Mouse (Mus musculus) heart, embryonic 10.5 days (tissue): ENCODE measurements around the gene Brd9. TPM values are rescaled to one million over a fixed set of nuclear protein-coding genes. Genes with fewer than 3 reads are reported as not detected.
"Not testable (repeated sequence)": the region's sequence is repeated elsewhere in the genome, so short reads cannot be mapped to it uniquely, and the experiment has no call there.

Experiments
- DNase-seq: peaks from one replicate; pipeline ENCODE4 v3.0.0-alpha.2; 2017; ENCODE audit warnings: low spot score
- H3K27ac ChIP-seq: fragments of 300-500 bp; sonication (generic); 2 replicates; pipeline ENCODE4 v1.5.1; 2016; ENCODE audit warnings: mild to moderate bottlenecking
- H3K27me3 ChIP-seq: fragments of 300-500 bp; sonication (generic); 2 replicates; pipeline ENCODE4 v1.6.1; 2016; ENCODE audit warnings: mild to moderate bottlenecking; ENCODE audit not compliant: poor library complexity, insufficient read depth, severe bottlenecking
- H3K36me3 ChIP-seq: fragments of 300-500 bp; sonication (generic); 2 replicates; pipeline ENCODE4 v1.6.1; 2016; ENCODE audit warnings: mild to moderate bottlenecking, moderate library complexity
- H3K4me1 ChIP-seq: fragments of 300-500 bp; sonication (generic); 2 replicates; pipeline ENCODE4 v1.6.1; 2016; ENCODE audit warnings: mild to moderate bottlenecking
- H3K4me3 ChIP-seq: fragments of 300-500 bp; sonication (generic); 2 replicates; pipeline ENCODE4 v1.5.1; 2016; ENCODE audit warnings: mild to moderate bottlenecking, moderate library complexity
- H3K9me3 ChIP-seq: fragments of 300-500 bp; sonication (generic); 2 replicates; pipeline ENCODE4 v1.6.1; 2016; ENCODE audit warnings: mild to moderate bottlenecking, moderate library complexity
- WGBS: fragments of 180-500 bp; shearing (Covaris S2); methylation state at CpG from one replicate; pipeline ENCODE4 v1.1.7; 2016; 5-methylcytosine and 5-hydroxymethylcytosine counted together
- microRNA-seq: library from miRNA; unstranded; fragments of <30 nt; microRNA quantifications from one replicate; pipeline ENCODE4, GENCODE M21; 2017
- polyA plus RNA-seq: library from polyadenylated mRNA; unstranded; fragments of >200 nt; fragmentation: Nextera tagmentation; extraction: Ambion mirVana; gene quantifications from 2 replicates; pipeline ENCODE4 v1.2.1, GENCODE M21; 2016

Gene Brd9
- polyA plus RNA-seq, 1 experiment from 2014 or later, result 38.4 TPM

GRCm38 (mm10) chr13:74000961-74001360 is 63.4 kb downstream of the Brd9 start:
- Histone ChIP-seq H3K36me3 (no peaks in the 10 kb centered on the region), H3K27ac (no peak overlapping the region), H3K4me1 (no peaks in the 10 kb centered on the region), H3K4me3 (no peak overlapping the region), H3K27me3 (no peaks in the 10 kb centered on the region), H3K9me3 (no peaks in the 10 kb centered on the region)
- WGBS, result 81% methylated on average over 6 of the region's 6 CpGs
- DNase-seq, result no peak

- no peak overlapping the region for H3K4me3 ChIP-seq
- DNase-seq, result no peak
- H3K4me1 ChIP-seq, result no peaks in the 10 kb centered on the region
- no peaks in the 10 kb centered on the region for H3K36me3 ChIP-seq
- no peak overlapping the region for H3K27ac ChIP-seq
- no peaks in the 10 kb centered on the region for H3K27me3 ChIP-seq
- WGBS, result 70% methylated on average over 4 of the region's 4 CpGs
- H3K9me3 ChIP-seq, result no peaks in the 10 kb centered on the region
Measured at GRCm38 (mm10) chr13:74001492-74001891, 63.9 kb downstream of the Brd9 start.

DNA sequence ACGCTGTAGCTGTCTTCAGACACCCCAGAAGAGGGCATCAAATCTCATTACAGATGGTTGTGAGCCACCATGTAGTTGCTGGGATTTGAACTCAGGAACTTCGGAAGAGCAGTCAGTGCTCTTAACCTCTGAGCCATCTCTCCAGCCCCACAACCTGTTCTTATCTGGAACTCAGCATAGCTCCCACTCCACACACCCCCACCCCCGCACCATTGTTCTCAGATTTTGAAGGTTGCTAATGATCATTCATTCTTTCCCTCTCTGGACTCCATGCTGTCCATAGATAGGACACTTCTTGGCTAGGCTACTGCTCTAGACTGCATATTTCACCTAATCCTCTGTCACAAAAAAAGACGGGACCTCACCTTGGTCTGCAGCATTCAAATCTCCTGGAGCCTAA is 69.3 kb downstream of the Brd9 start:
- not testable (repeated sequence) for H3K4me3 ChIP-seq, H3K9me3 ChIP-seq, H3K27ac ChIP-seq, DNase-seq, H3K36me3 ChIP-seq
- Histone ChIP-seq H3K27me3 (peaks cover 31% of the 10 kb centered on the region), H3K4me1 (peaks cover 24% of the 10 kb centered on the region)
- WGBS, result 85% methylated on average over 4 of the region's 4 CpGs

- H3K4me1 ChIP-seq, result peaks cover 24% of the 10 kb centered on the region
- H3K4me3 ChIP-seq, result peak overlapping the region; percentile 62; the same call in 1 of the 2 replicates
- H3K27me3 ChIP-seq, result peaks cover 31% of the 10 kb centered on the region
- not testable (repeated sequence) for DNase-seq, H3K9me3 ChIP-seq, H3K27ac ChIP-seq, H3K36me3 ChIP-seq
- WGBS, result 80% methylated on average over 2 of the region's 2 CpGs
Measured at GRCm38 (mm10) chr13:74008216-74008615, 70.6 kb downstream of the Brd9 start.

GRCm38 (mm10) chr13:74008948-74009718 is 71.5 kb downstream of the Brd9 start, which contains the start of gene Tppp:
Gene Tppp (plus strand): TSS chr13:74009407.
- Histone ChIP-seq H3K4me1 (peaks cover 24% of the 10 kb centered on the region), H3K27ac (peak within 1 kb of the TSS; percentile 87), H3K9me3 (no peaks in the 10 kb centered on the region), H3K27me3 (peaks cover 31% of the 10 kb centered on the region), H3K4me3 (peak within 1 kb of the TSS; percentile 62), H3K36me3 (no peaks in the 10 kb centered on the region)
- DNase-seq, result peak; percentile 95
- 0% methylated on average over 56 of the region's 56 CpGs for WGBS

- peak; percentile 81 for DNase-seq
- H3K27me3 ChIP-seq, result peaks cover 31% of the 10 kb centered on the region
Measured at GRCm38 (mm10) chr13:74009791-74010614, 72.4 kb downstream of the Brd9 start.

More at GRCm38 (mm10) chr13:74009791-74010614, 72.4 kb downstream of the Brd9 start:
- Histone ChIP-seq H3K9me3 (no peaks in the 10 kb centered on the region), H3K4me3 (peak overlapping the region; percentile 62), H3K36me3 (no peaks in the 10 kb centered on the region), H3K4me1 (peaks cover 24% of the 10 kb centered on the region), H3K27ac (peak overlapping the region; percentile 87)
- 1% methylated on average over 55 of the region's 55 CpGs for WGBS

Small RNA genes lying within 50 kb of the gene (microRNA-seq; reads per million reads assigned to microRNA genes)
- not detected for gene Gm25197

Other genes starting within 250 kb of the Brd9 start
- 0.06 TPM in 1 of 2 replicates, not detected in the other for gene Slc6a19, start 232.9 kb upstream of the Brd9 start, polyA plus RNA-seq
- 36.3 and 46.7 TPM in 2 replicates for gene Slc12a7, start 204.7 kb upstream of the Brd9 start, polyA plus RNA-seq
- 4.8 and 6.4 TPM in 2 replicates for gene Nkd2, start 90.2 kb upstream of the Brd9 start, polyA plus RNA-seq
- gene Trip13, start within 50 bp of the Brd9 start, polyA plus RNA-seq, result 52.7 and 62.5 TPM in 2 replicates
- not detected in 2 replicates for gene Zdhhc11, start 26.0 kb downstream of the Brd9 start, polyA plus RNA-seq
- 1.9 and 3.4 TPM in 2 replicates for gene Tppp, start 71.6 kb downstream of the Brd9 start, polyA plus RNA-seq
- gene Cep72, start 124.5 kb downstream of the Brd9 start, polyA plus RNA-seq, result 16.0 and 16.4 TPM in 2 replicates
- gene Slc9a3, start 183.6 kb downstream of the Brd9 start, polyA plus RNA-seq, result 0.04 TPM in 1 of 2 replicates, not detected in the other